ENCODE assay signal across 13 mouse cellular contexts in genomic region chr12:35685189-35685588, GRCm38 (mm10).
DNase-seq lines count a peak whose midpoint lies in the region; ATAC-seq and TF ChIP-seq lines count a peak whose summit lies in the region.
"Had no signal": no experiment of that assay in that cellular context is flagged by ENCODE, and none has a peak within 500 bp of the region (broad histone marks: within the 10 kb centered on the region; RNA-seq: fewer than 3 reads in every experiment).

No protein-coding gene starts in this region.

- DNase-seq in lung, embryonic 14.5 days: peak; percentile 43
- DNase-seq in lung, adult 2 months: no peak
- DNase-seq in gonadal fat pad, adult 2 months (ENCODE audit: low read depth): peak; percentile 94
- peak; percentile 51 to 73 for DNase-seq in thymus, postnatal 36 days
- no peak for DNase-seq in spleen, postnatal 14 days (ENCODE audit: low spot score in 2 of 2)
- no peak for DNase-seq in cerebellum, adult 9-11 months
- DNase-seq: adrenal gland, postnatal 36 days; kidney, adult 2 months had no signal

- no peak for TF ChIP-seq CTCF in lung, embryonic 14.5 days (IDR thresholded peaks at IDR 0.05; ENCODE audit: low read depth)
- TF ChIP-seq CTCF in lung, adult 2 months (IDR thresholded peaks at IDR 0.05; ENCODE audit: insufficient read depth, low read length): no peak

- ATAC-seq in lung, embryonic 14.5 days (ENCODE audit: insufficient read depth): peak; percentile 56; the same call in 1 of the 2 replicates
- peak; percentile 81 for ATAC-seq in megakaryocyte, adult 5-6 weeks (ENCODE audit: poor library complexity, severe bottlenecking)
- ATAC-seq: forebrain, embryonic 14.5 days had no signal

- no peak overlapping the region for H3K27ac ChIP-seq in lung, embryonic 14.5 days (ENCODE audit: low read depth)
- H3K27ac ChIP-seq: hindbrain, embryonic 14.5 days; liver, embryonic 14.5 days; midbrain, embryonic 12.5 days had no signal

- no peaks in the 10 kb centered on the region for H3K36me3 ChIP-seq in lung, embryonic 14.5 days (ENCODE audit: insufficient read depth)
- H3K36me3 ChIP-seq: midbrain, embryonic 12.5 days had no signal

- no peak overlapping the region for H3K9ac ChIP-seq in lung, embryonic 14.5 days
- H3K9ac ChIP-seq: hindbrain, embryonic 14.5 days; liver, embryonic 14.5 days; midbrain, embryonic 12.5 days had no signal

- H3K4me2 ChIP-seq in lung, embryonic 14.5 days: no peak overlapping the region
- H3K4me2 ChIP-seq: hindbrain, embryonic 14.5 days; midbrain, embryonic 12.5 days had no signal

- TF ChIP-seq POLR2A in lung, adult 2 months (IDR thresholded peaks at IDR 0.05; ENCODE audit: borderline replicate concordance, extremely low read depth, low read depth, low read length): no peak

- WGBS in lung, embryonic 14.5 days: 50% methylated on average over 3 of the region's 3 CpGs
- 48% methylated on average over 3 of the region's 3 CpGs for WGBS in lung, adult 2 months

- no peaks in the 10 kb centered on the region for H3K4me1 ChIP-seq in lung, embryonic 14.5 days (ENCODE audit: insufficient read depth)
- H3K4me1 ChIP-seq in lung, adult 2 months (ENCODE audit: control insufficient read depth, insufficient read depth, low read length): no peaks in the 10 kb centered on the region
- H3K4me1 ChIP-seq: midbrain, embryonic 12.5 days had no signal

- H3K27me3 ChIP-seq in lung, embryonic 14.5 days (ENCODE audit: insufficient read depth, low read length): no peaks in the 10 kb centered on the region
- H3K27me3 ChIP-seq: midbrain, embryonic 12.5 days had no signal

- no peaks in the 10 kb centered on the region for H3K9me3 ChIP-seq in lung, embryonic 14.5 days (ENCODE audit: low read depth, low read length)
- H3K9me3 ChIP-seq: midbrain, embryonic 12.5 days had no signal

- H3K4me3 ChIP-seq in lung, embryonic 14.5 days (ENCODE audit: low read depth, low read length): no peak overlapping the region
- H3K4me3 ChIP-seq in lung, adult 2 months (replicated peaks; ENCODE audit: extremely low read depth, low read depth, low read length): no peak overlapping the region
- H3K4me3 ChIP-seq: midbrain, embryonic 12.5 days had no signal

Comparison
In these comparisons a context has a peak if more than half of its experiments do, and no peak if none do; other contexts are left out.
1. DNase-seq: peak in lung, embryonic 14.5 days (single experiment), gonadal fat pad, adult 2 months (single experiment) and thymus, postnatal 36 days (2 of 2); none in lung, adult 2 months (single experiment), spleen, postnatal 14 days (0 of 2) and cerebellum, adult 9-11 months (single experiment).